Mouse (Mus musculus) layer of hippocampus, postnatal 36 days (tissue): ENCODE data around the gene Klf5. TPM values are rescaled to one million over a fixed set of nuclear protein-coding genes. Genes with fewer than 3 reads are reported as not detected.

Experiments used
- DNase-seq, 2 experiments: peaks; one replicate each; pipeline ENCODE4 v3.0.0; 2022
- total RNA-seq, 2 experiments: library from RNA; stranded (reverse); gene quantifications; 2 replicates each; pipeline ENCODE4 v1.2.3; 2021

Klf5 gene
- 1 to 10 TPM; 5.5 to 6.4 TPM for total RNA-seq

- peak; percentile 89 to 90 for DNase-seq
Measured at GRCm38 (mm10) chr14:99298385-99299021, at the start of gene Klf5. Gene Klf5, plus strand, starts transcription at chr14:99298691.

- DNase-seq = no peak
Measured at GRCm38 (mm10) chr14:99262026-99262425, 36.5 kb upstream of the Klf5 start.

DNA sequence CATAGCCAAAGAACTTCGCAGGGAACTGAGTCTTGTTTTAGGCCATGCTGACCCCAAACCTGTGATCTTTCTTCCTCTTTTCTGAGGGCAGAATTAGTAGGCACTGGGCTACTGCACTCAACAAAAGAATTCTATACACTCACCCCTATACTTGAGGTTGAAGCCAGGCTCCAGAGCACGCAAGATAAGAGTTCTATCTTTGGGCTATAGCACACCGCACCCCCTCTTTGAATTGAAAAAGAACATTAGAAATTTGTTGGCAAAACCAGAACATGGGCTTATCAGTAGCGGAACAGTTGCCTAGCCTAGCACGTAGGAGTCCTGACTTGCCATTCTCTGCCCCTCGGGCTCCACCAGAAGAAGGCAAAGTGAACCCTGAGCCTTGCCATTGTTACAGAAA is 34.7 kb upstream of the Klf5 start:
- DNase-seq = no peak

GRCm38 (mm10) chr14:99265791-99266190 is 32.7 kb upstream of the Klf5 start:
- no peak for DNase-seq

GRCm38 (mm10) chr14:99266749-99267148 is 31.7 kb upstream of the Klf5 start:
- no peak for DNase-seq

- no peak for DNase-seq
Measured at GRCm38 (mm10) chr14:99274056-99274455, 24.4 kb upstream of the Klf5 start.

DNA sequence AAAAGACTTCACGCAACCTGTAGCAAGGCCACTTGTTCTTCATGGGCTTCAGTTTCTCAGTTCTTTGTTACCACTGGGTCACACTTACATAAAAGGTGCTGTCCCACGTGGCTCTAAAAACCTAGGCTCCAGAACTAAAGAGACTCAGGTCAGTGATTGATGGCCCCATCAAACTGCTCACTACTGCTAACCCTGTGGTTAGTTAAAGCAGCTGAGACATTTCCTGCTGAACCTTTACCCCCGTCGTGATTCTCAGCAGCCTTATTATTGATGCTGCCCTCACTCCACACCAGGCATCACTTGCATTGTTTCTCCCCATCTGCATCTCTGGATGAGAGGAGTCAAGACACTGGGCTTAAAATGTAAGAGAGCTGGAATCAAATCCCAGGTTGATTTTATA is 22.7 kb upstream of the Klf5 start:
- no peak for DNase-seq

DNA sequence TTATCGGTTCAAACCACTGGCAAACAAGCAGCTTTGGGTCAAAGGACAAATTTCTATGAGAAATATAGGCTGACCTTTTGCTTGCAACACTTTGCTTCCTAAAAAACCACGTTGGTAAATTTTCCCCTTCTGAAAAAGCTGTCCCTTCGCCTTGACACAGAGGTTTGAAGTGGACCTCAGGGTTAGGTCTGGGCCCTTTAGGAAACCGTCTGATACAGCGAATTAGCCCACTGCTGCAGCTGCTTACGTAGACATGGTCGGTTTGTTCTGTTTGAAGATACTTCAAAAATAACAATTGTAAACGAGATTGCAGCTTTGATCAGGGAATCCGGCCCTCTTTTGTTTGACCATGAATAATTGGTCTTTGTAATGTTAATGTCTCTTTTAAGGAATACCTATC is 20.2 kb upstream of the Klf5 start:
- DNase-seq = no peak

- DNase-seq = no peak
Measured at GRCm38 (mm10) chr14:99278763-99279486, 19.6 kb upstream of the Klf5 start.

DNA sequence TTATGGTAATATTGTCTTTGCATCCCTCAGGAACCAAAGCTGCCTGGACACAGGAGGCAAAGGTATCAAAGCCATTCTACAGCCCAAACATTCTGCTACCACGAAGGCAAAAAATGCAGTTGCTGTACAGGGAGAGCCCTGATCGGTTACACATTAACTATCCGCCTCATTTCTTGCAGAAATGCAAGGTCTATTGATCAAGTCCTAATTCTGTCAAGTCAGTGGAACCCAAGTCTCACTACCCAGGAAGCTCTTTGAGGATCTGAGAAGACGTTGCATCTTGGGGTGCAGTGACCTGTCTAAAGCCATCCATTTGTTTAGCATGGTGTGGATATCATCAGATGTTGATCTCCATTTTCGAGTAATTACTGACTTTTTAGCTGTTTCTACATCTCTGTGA is 18.1 kb upstream of the Klf5 start:
- DNase-seq = no peak

DNA sequence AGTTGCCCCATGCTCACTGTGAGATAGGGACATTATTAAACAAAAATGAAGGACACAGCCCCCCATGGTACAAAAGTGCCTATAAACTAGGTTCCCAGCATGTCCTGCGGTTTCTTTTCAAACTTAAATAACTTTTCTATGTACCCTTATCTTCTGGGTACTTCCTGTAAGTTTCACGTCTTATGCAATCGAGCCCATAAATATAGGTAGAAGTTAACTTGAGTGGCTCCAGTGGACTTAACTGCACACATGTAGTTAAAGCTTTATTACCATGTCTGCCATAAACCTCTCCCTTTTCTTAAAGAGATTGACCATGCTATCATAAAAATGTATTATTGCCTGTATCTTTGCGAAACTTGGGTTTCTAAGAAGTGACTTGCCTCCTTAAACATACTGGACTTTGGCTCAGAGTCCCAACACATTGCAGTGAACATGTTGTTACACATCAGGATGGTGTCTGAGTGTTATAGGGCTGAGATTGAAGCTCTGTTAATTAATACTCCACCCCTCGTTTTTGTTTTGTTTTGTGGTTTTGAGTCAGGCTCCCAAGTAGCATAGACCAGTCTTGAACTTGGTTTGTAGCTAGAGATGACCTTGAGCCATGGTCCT is 17.6 kb upstream of the Klf5 start:
- DNase-seq = no peak

DNA sequence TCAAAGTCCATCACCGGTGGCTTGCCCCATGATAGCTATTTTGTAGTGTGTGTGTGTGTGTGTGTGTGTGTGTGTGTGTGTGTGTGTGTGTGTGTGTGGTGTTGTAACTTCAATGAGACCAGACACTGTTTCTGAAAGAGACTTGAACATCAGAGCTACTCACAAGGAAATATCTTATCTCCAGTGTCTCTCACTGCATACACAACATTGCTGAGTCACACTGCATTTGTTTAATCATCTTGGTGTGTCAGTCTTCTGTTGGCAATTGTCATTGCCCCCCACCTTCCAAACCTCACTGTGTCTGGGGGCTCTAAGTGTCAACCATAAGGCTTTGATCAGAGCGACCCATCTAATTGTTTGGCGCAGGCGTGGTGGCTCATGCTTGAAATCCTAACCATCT is 13.0 kb upstream of the Klf5 start:
- DNase-seq = no peak

DNA sequence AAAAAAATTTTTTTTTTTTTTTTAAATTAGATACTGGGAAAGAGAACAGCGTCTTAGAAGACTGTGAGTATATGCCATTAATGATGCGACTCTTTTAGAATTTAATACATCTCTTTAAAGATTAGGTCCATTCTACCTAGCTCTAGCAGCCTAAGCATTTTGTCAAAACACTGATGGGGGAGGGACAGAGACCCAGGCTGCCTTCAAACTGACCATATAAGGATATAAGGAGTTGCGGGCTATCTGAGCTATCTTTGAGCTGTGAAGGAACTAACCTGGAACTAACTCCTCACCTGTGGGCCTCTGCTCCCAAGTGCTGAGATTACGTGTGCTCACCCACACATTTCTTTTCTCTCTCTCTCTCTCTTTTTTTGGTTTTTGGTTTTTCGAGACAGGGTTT is 6.3 kb upstream of the Klf5 start:
- DNase-seq = no peak

DNA sequence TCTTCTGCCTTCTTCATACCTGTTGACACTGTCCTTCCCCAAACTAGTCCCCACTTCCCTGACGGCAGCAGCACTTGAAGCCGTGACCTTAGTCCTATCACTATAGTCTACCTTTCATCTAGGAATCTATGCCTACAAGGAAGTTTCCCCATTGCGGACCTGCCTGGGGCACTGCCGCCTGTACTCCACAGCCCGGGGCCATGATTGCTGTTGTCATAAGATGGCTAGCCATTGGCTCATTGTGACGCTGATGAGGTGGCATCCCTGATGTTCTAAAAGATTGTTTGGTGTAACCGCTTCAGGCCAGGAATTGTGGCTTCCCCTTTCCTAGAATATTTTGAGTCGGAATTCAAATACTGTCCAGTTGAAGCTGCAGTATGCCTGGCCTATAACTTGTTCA is 4.1 kb upstream of the Klf5 start:
- DNase-seq = no peak

GRCm38 (mm10) chr14:99295606-99296341 is 2.7 kb upstream of the Klf5 start:
- no peak for DNase-seq

DNA sequence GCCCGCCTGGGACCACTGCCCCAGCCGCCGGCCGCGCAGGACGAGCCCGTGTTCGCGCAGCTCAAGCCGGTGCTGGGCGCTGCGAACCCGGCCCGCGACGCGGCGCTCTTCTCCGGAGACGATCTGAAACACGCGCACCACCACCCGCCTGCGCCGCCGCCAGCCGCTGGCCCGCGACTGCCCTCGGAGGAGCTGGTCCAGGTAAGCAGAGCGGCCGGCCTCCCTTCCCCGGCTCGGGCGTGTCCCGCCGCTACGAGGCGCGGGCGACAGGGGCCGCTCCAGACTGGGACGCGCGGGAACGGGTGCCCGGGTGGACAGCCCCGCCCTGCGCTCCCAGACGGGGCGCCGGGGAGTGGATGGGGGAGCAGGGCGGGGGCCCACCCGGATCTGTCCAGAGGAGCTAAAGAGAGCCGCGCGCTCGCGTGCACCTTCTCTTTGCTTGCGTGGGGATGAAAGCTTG is 561 bp downstream of the Klf5 start:
- peak; percentile 38 to 50 for DNase-seq

- DNase-seq = peak; percentile 10 to 22
Measured at GRCm38 (mm10) chr14:99299701-99300191, 1.3 kb downstream of the Klf5 start.

GRCm38 (mm10) chr14:99301472-99301871 is 3.0 kb downstream of the Klf5 start:
- DNase-seq = no peak

- no peak for DNase-seq
Measured at GRCm38 (mm10) chr14:99304387-99304786, 5.9 kb downstream of the Klf5 start.

DNA sequence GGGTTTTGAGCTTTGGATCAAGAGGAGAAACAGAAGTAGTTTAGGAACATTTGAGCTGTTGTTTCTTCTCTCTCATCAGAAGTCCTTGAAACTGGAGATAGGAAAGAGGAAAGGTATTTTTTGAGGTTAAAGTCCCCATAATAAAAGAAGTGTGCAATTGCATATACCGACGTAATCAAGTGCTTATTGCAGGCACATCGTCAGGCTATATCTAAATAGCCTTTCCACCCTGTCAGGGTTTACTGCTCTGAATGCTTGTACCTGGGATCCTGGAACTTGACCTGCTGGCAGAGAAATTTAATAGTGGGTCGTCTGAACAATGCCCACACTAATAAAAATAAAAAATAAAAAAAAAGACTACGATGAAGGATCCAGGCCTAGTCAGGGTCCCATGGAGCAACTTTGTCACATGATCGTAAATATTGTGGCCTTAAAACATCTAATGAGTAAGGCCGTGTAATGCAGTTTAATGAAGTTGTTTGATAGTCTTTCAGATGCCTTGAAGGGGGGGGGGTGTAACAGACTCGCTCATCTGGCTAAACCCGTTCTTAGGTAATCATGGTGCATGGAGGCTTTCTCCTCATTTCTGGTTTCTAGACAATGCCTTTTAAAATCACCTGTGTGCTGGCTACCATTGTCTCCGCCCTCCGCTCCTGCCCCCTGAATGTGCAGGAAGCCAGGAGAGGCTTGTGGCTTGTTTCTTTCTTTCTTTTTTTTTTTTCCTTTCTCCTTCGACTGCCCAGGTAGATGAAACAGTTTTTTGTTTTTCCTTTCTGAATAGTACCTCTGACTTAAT is 6.7 kb downstream of the Klf5 start:
- DNase-seq = no peak

- no peak for DNase-seq
Measured at GRCm38 (mm10) chr14:99306410-99306809, 7.9 kb downstream of the Klf5 start.

DNA sequence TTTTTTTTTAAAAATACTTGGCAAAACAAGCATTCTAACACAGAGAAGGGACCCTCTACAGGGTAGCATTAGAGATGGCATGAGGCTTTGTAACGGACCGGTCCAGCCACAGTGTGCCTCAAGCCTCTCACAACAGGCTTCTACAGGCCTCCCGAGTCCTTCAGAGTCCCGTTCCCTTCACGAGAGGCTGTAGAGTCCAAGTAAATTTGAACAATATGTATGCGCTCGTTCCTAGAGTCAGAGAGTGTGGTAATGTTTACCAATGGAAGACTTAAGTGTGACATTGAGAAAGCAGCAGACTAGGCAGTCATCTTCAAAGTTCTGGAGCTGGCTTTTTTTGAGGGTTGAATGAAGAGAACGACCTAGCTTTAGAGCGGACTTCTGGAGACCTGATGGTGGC is 11.1 kb downstream of the Klf5 start:
- no peak for DNase-seq
